Mouse (Mus musculus) cortical plate, adult 2 months (tissue): ENCODE data around the gene 1190002N15Rik.

Experiments
- CTCF ChIP-seq: fragments of 200-500 bp; IDR thresholded peaks from 2 replicates; pipeline ENCODE4 v1.5.1; 2011; ENCODE audit warnings: mild to moderate bottlenecking, control low read depth, low read length; ENCODE audit not compliant: insufficient read depth; ENCODE audit errors: extremely low read depth
- POLR2A ChIP-seq: fragments of 200-500 bp; IDR thresholded peaks from 2 replicates; pipeline ENCODE4 v1.6.1; 2011; ENCODE audit warnings: mild to moderate bottlenecking, low read length, control low read depth; ENCODE audit not compliant: insufficient read depth; ENCODE audit errors: extremely low read depth

GRCm38 (mm10) chr9:94478954-94479353, 58.9 kb downstream of the 1190002N15Rik start:
- no peak for TF ChIP-seq CTCF
- TF ChIP-seq POLR2A = no peak
